ENCODE assay signal across 18 mouse cellular contexts in genomic region chr5:147618243-147618642, GRCm38 (mm10).
DNase-seq lines count a peak whose midpoint lies in the region; ATAC-seq and TF ChIP-seq lines count a peak whose summit lies in the region.
"Had no signal": no experiment of that assay in that cellular context is flagged by ENCODE, and none has a peak within 500 bp of the region (broad histone marks: within the 10 kb centered on the region; RNA-seq: fewer than 3 reads in every experiment).

No protein-coding gene starts in this region.

- H3K27ac ChIP-seq in brown adipose tissue, adult 24 weeks (replicated peaks; ENCODE audit: low read depth, low read length): peak overlapping the region; percentile 62
- H3K27ac ChIP-seq in kidney, postnatal 0 days: no peak overlapping the region
- H3K27ac ChIP-seq: midbrain, embryonic 12.5 days; neural tube, embryonic 12.5 days had no signal

- intact Hi-C loops in heart, postnatal 10 days (cut with DNase I): no loop called here

- DNase-seq in adrenal gland, postnatal 14 days: peak; percentile 23
- DNase-seq in adrenal gland, adult 8-10 months: no peak
- DNase-seq in heart, adult 9 months (ENCODE audit: low spot score in 2 of 2): peak; percentile 23 to 50
- no peak for DNase-seq in heart, postnatal 10 days
- DNase-seq in kidney, postnatal 0 days (ENCODE audit: low spot score): peak; percentile 45
- DNase-seq: cerebellum, adult 11-12 months; cerebellum, postnatal 25 days; embryo, embryonic 11 days; forebrain, postnatal 0 days; right cerebral cortex, adult 18-20 months; thymus, postnatal 14 days had no signal

- H3K36me3 ChIP-seq in kidney, postnatal 0 days (ENCODE audit: insufficient read depth, low read length): no peaks in the 10 kb centered on the region
- H3K36me3 ChIP-seq: midbrain, embryonic 12.5 days; neural tube, embryonic 12.5 days had no signal

- H3K4me1 ChIP-seq in brown adipose tissue, adult 24 weeks (ENCODE audit: control insufficient read depth, insufficient read depth, insufficient read length, low read length): peaks cover 19% of the 10 kb centered on the region
- 0 out of 2 replicates have a peak, but pooled peaks cover 4% of the 10 kb centered on the region for H3K4me1 ChIP-seq in kidney, postnatal 0 days (replicated peaks; ENCODE audit: insufficient read depth, low read length)
- H3K4me1 ChIP-seq: midbrain, embryonic 12.5 days; neural tube, embryonic 12.5 days had no signal

- ATAC-seq in kidney, postnatal 0 days (replicated peaks; ENCODE audit: low FRiP score, low read depth): no peak
- ATAC-seq in erythroid progenitor cell, adult 5-6 weeks (replicated peaks; ENCODE audit: low FRiP score, poor library complexity, severe bottlenecking): no peak
- no peak for ATAC-seq in CD4-positive, CD25-positive, alpha-beta regulatory T cell, adult 4 months
- ATAC-seq: forebrain, postnatal 0 days had no signal

- 68% methylated on average over 10 of the region's 10 CpGs for WGBS in kidney, postnatal 0 days

- no peak overlapping the region for H3K4me3 ChIP-seq in brown adipose tissue, adult 24 weeks (ENCODE audit: insufficient read depth, low read depth, low read length)
- H3K4me3 ChIP-seq in kidney, postnatal 0 days (replicated peaks; ENCODE audit: low read depth, low read length): no peak overlapping the region
- H3K4me3 ChIP-seq: midbrain, embryonic 12.5 days; neural tube, embryonic 12.5 days had no signal

- H3K9ac ChIP-seq in kidney, postnatal 0 days (ENCODE audit: low read depth, low read length): no peak overlapping the region
- H3K9ac ChIP-seq: forebrain, postnatal 0 days; midbrain, embryonic 12.5 days; neural tube, embryonic 12.5 days had no signal

- no peak for TF ChIP-seq CTCF in kidney, postnatal 0 days (IDR thresholded peaks at IDR 0.05; ENCODE audit: low read depth)

- no peaks in the 10 kb centered on the region for H3K9me3 ChIP-seq in kidney, postnatal 0 days (replicated peaks; ENCODE audit: low read length)
- H3K9me3 ChIP-seq: midbrain, embryonic 12.5 days; neural tube, embryonic 12.5 days had no signal

- no peak overlapping the region for H3K4me2 ChIP-seq in kidney, postnatal 0 days (ENCODE audit: low read length)
- H3K4me2 ChIP-seq: liver, embryonic 11.5 days; midbrain, embryonic 12.5 days; neural tube, embryonic 12.5 days had no signal

- H3K27me3 ChIP-seq in kidney, postnatal 0 days (ENCODE audit: insufficient read depth, low read length): no peaks in the 10 kb centered on the region
- H3K27me3 ChIP-seq: CH12.LX; midbrain, embryonic 12.5 days; neural tube, embryonic 12.5 days had no signal

Comparison
In these comparisons a context has a peak if more than half of its experiments do, and no peak if none do; other contexts are left out.
1. DNase-seq: peak in adrenal gland, postnatal 14 days (single experiment), heart, adult 9 months (2 of 2) and kidney, postnatal 0 days (single experiment); none in adrenal gland, adult 8-10 months (single experiment) and heart, postnatal 10 days (0 of 2).